Mouse (Mus musculus) thymus, postnatal 25 days (tissue): ENCODE results near the gene Tbl3.

Experiments
- DNase-seq: peaks from one replicate; pipeline ENCODE4 v3.0.0; 2022

The Tbl3 gene

DNA sequence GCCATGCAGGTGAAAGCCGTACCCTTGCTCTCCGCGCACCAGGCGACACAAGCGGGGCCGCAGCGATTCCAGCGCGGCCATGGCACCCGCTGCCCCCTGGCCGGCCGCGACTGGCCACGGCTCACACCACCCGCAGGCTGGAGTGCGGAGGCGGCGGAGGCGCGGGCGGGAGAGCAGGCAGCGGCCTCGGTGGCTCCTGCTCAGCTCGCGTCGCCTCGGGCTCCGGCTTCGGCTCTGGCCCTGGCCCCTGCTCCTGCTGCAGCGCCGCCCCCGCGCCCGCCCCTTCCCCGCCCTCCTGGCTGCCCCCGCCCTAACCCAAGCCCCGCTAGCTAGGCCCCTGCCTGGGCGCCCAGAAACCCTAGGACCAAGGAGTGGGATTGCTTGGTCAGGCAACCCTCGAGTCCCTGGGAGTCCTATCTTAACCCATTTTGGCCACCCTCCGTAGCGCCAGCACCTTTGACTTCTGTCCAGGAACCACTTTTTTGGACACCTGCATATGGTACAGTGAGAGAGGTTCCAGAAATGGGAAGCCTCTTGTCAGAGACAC, 57.3 kb downstream of the Tbl3 start, which contains the start of gene Slc9a3r2:
Gene Slc9a3r2, minus strand, starts transcription at position 258 of the 547 bp plus-strand sequence.
- peak; percentile 36 for DNase-seq

DNA sequence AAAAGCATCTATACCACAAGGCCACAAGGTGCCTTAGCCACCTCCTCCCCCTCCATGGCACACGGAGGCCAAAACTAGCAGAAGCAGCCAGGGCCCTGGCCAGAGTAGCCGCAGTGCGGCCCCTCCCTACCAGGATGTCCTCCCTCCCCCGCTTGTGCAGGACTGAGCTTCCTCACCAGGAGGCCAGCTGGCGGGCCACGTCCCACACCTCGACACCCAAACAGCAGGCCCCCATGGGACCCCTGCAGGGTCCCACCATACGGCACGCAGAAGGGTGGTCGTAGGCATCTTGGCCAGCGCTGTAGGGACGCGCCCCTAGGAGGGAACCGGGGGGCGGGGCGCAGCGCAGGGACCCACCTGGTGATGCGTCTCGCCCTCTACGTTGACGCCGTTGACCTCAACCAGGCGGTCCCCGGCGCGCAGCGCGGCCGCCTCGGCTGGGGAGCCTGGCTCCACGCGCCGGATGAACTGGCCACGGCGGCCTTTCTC, 57.8 kb downstream of the Tbl3 start:
- peak; percentile 20 for DNase-seq

DNA sequence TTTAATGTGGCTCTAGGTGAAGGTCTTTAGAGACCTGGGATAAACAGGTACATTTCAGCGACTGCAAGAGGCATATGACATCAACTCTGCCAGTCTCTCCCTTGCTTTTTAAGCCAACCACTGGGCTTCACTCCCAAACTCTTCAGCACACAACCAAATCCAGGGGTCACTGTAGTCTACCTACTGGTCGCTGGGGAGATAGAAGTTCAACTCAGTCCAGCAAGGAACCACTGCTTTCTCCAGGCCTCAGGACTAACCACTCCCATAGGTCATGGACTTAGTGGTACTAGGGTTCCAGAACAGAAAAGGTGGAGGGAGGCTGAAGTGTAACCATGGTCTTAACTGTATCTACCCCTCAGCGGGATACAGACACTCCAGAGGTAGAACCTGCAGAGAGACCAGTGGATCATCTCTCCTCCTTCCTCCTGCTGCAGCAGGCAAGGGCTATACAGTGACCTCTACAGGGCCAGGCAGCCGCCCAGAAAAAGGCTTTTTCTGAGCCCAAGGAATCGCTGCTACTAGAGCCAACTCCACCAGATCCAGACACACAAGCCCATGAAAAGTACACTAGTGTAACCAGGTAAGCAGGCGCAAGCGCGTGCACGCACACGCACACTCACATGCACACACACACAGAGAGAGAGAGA, 58.6 kb downstream of the Tbl3 start:
- DNase-seq = no peak
